Mouse (Mus musculus): ENCODE data around the gene Cfap77. TPM values are rescaled to one million over a fixed set of nuclear protein-coding genes. Genes with fewer than 3 reads are reported as not detected.

Cfap77 gene
- total and polyA plus RNA-seq, 2 experiments from 2014 or later: 1.3 to 3.3 TPM

DNA sequence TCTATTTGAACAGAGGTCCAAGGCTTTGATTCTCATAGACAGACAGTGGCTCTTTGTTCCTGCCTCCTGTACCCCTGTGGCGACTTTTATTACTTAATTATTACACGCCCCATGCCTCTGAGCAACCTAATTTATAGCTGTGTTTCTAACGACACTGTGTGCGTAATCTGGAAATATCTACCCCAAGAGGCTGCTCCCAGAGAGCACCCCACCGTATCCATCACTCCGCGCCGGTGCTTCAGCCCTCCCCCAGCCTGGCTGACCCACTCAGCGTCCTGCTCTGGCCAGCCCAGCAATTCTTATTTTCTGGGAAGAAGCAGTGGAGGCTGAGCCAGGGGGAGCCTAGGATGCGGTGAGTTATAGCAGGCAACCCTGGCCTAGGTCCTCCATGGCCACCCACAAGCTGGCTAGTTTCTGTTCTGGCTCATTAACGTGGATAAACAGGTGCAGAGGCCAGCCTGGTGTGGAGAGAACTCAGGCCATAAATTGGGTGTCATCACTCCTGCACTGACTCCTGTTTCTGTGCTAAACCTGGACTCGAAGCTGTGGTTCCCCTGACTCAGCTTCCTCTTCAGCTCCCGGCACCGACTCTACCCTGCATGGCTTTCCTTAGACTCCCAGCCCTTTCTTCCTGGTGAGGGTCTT lies 88.6 kb downstream of the Cfap77 start:
- 46% methylated on average over 14 of the region's 14 CpGs for WGBS
- Histone ChIP-seq H3K36me3 (ENCODE audit: insufficient read depth, low read length) (no peaks in the 10 kb centered on the region), H3K9ac (replicated peaks; ENCODE audit: low read length, poor library complexity, severe bottlenecking) (no peak overlapping the region), H3K4me3 (ENCODE audit: low read depth, low read length) (no peak overlapping the region), H3K4me1 (ENCODE audit: insufficient read depth, low read length) (no peaks in the 10 kb centered on the region), H3K4me2 (ENCODE audit: low read depth, low read length, poor library complexity, severe bottlenecking) (no peak overlapping the region), H3K9me3 (ENCODE audit: low read length) (no peaks in the 10 kb centered on the region), H3K27ac (ENCODE audit: low read depth, low read length) (no peak overlapping the region), H3K27me3 (ENCODE audit: insufficient read depth, low read length) (no peaks in the 10 kb centered on the region)
- ATAC-seq (ENCODE audit: low FRiP score) (no peak), DNase-seq (ENCODE audit: low spot score) (peak; percentile 37)
- no peak for TF ChIP-seq CTCF (IDR thresholded peaks at IDR 0.05)

- WGBS: 89% methylated on average over 6 of the region's 6 CpGs
- TF ChIP-seq CTCF (IDR thresholded peaks at IDR 0.05): no peak
- H3K9ac ChIP-seq (replicated peaks; ENCODE audit: low read length, poor library complexity, severe bottlenecking): no peak overlapping the region
- no peaks in the 10 kb centered on the region for H3K9me3 ChIP-seq (ENCODE audit: low read length)
- no peaks in the 10 kb centered on the region for H3K4me1 ChIP-seq (ENCODE audit: insufficient read depth, low read length)
- no peaks in the 10 kb centered on the region for H3K27me3 ChIP-seq (ENCODE audit: insufficient read depth, low read length)
- ATAC-seq (ENCODE audit: low FRiP score) (no peak), DNase-seq (ENCODE audit: low spot score) (no peak)
- no peak overlapping the region for H3K4me3 ChIP-seq (ENCODE audit: low read depth, low read length)
- H3K27ac ChIP-seq (ENCODE audit: low read depth, low read length): no peak overlapping the region
- no peak overlapping the region for H3K4me2 ChIP-seq (ENCODE audit: low read depth, low read length, poor library complexity, severe bottlenecking)
- no peaks in the 10 kb centered on the region for H3K36me3 ChIP-seq (ENCODE audit: insufficient read depth, low read length)
Measured at GRCm38 (mm10) chr2:28963565-28963964, 91.3 kb downstream of the Cfap77 start.

GRCm38 (mm10) chr2:28961636-28962035 lies 93.2 kb downstream of the Cfap77 start:
- Histone ChIP-seq H3K4me3 (ENCODE audit: low read depth, low read length) (no peak overlapping the region), H3K27ac (ENCODE audit: low read depth, low read length) (no peak overlapping the region), H3K9me3 (ENCODE audit: low read length) (no peaks in the 10 kb centered on the region), H3K36me3 (ENCODE audit: insufficient read depth, low read length) (no peaks in the 10 kb centered on the region), H3K9ac (replicated peaks; ENCODE audit: low read length, poor library complexity, severe bottlenecking) (no peak overlapping the region), H3K27me3 (ENCODE audit: insufficient read depth, low read length) (no peaks in the 10 kb centered on the region), H3K4me1 (ENCODE audit: insufficient read depth, low read length) (no peaks in the 10 kb centered on the region), H3K4me2 (ENCODE audit: low read depth, low read length, poor library complexity, severe bottlenecking) (no peak overlapping the region)
- no peak for TF ChIP-seq CTCF (IDR thresholded peaks at IDR 0.05)
- no peak for DNase-seq (ENCODE audit: low spot score)
- no peak for ATAC-seq (ENCODE audit: low FRiP score)
- 71% methylated on average over 5 of the region's 5 CpGs for WGBS

DNA sequence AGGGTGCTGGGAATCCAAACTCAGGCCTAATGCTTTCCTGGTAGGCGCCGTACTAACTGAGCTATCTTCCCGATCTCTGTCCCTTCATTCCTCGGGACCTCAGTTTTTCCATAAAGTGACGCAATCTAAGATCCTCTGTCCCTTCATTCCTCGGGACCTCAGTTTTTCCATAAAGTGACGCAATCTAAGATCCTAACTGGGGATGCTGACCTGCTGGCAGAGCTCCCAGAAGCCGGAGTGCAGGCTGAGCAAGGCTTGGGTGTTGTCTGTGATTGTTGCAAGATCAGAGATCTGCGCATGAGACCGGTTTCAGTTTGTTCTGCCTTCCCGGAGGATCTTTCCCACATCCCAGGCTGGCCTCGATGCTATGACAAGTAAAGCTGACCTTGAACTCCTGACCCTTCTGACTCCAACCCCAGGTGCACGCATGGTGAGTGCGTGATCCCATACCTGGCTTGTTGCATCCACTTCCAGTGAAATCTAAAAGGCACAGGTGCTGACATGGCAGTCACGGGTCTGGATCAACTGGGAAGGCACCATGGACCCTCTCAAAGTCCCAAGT lies 93.8 kb downstream of the Cfap77 start:
- Histone ChIP-seq H3K4me1 (ENCODE audit: insufficient read depth, low read length) (peaks cover under 1% of the 10 kb centered on the region; the same call in 1 of the 2 replicates), H3K27me3 (ENCODE audit: insufficient read depth, low read length) (no peaks in the 10 kb centered on the region), H3K36me3 (ENCODE audit: insufficient read depth, low read length) (no peaks in the 10 kb centered on the region), H3K9ac (replicated peaks; ENCODE audit: low read length, poor library complexity, severe bottlenecking) (no peak overlapping the region), H3K4me2 (ENCODE audit: low read depth, low read length, poor library complexity, severe bottlenecking) (no peak overlapping the region), H3K9me3 (ENCODE audit: low read length) (no peaks in the 10 kb centered on the region), H3K27ac (ENCODE audit: low read depth, low read length) (no peak overlapping the region), H3K4me3 (ENCODE audit: low read depth, low read length) (no peak overlapping the region)
- DNase-seq (ENCODE audit: low spot score) (no peak), ATAC-seq (ENCODE audit: low FRiP score) (no peak)
- no peak for TF ChIP-seq CTCF (IDR thresholded peaks at IDR 0.05)
- 92% methylated on average over 15 of the region's 15 CpGs for WGBS

GRCm38 (mm10) chr2:28956874-28957273 lies 98.0 kb downstream of the Cfap77 start:
- peaks cover 4% of the 10 kb centered on the region; the same call in 1 of the 2 replicates for H3K4me1 ChIP-seq (ENCODE audit: insufficient read depth, low read length)
- ATAC-seq (ENCODE audit: low FRiP score) (no peak), DNase-seq (ENCODE audit: low spot score) (no peak)
- no peak overlapping the region for H3K27ac ChIP-seq (ENCODE audit: low read depth, low read length)
- no peak for TF ChIP-seq CTCF (IDR thresholded peaks at IDR 0.05)
- no peak overlapping the region for H3K9ac ChIP-seq (replicated peaks; ENCODE audit: low read length, poor library complexity, severe bottlenecking)
- no peaks in the 10 kb centered on the region for H3K9me3 ChIP-seq (ENCODE audit: low read length)
- H3K36me3 ChIP-seq (ENCODE audit: insufficient read depth, low read length): no peaks in the 10 kb centered on the region
- no peak overlapping the region for H3K4me3 ChIP-seq (ENCODE audit: low read depth, low read length)
- H3K27me3 ChIP-seq (ENCODE audit: insufficient read depth, low read length): no peaks in the 10 kb centered on the region
- no peak overlapping the region for H3K4me2 ChIP-seq (ENCODE audit: low read depth, low read length, poor library complexity, severe bottlenecking)
- WGBS: 86% methylated on average over 4 of the region's 4 CpGs

- ATAC-seq (ENCODE audit: low FRiP score) (no peak), DNase-seq (ENCODE audit: low spot score) (peak; percentile 52)
- 82% methylated on average over 9 of the region's 9 CpGs for WGBS
- Histone ChIP-seq H3K4me1 (ENCODE audit: insufficient read depth, low read length) (peaks cover 4% of the 10 kb centered on the region; the same call in 1 of the 2 replicates), H3K4me3 (ENCODE audit: low read depth, low read length) (no peak overlapping the region), H3K36me3 (ENCODE audit: insufficient read depth, low read length) (no peaks in the 10 kb centered on the region), H3K4me2 (ENCODE audit: low read depth, low read length, poor library complexity, severe bottlenecking) (no peak overlapping the region), H3K9me3 (ENCODE audit: low read length) (no peaks in the 10 kb centered on the region), H3K9ac (replicated peaks; ENCODE audit: low read length, poor library complexity, severe bottlenecking) (no peak overlapping the region), H3K27me3 (ENCODE audit: insufficient read depth, low read length) (no peaks in the 10 kb centered on the region), H3K27ac (ENCODE audit: low read depth, low read length) (no peak overlapping the region)
- TF ChIP-seq CTCF (IDR thresholded peaks at IDR 0.05): no peak
Measured at GRCm38 (mm10) chr2:28954595-28954994, 100.3 kb downstream of the Cfap77 start.
